Mouse (Mus musculus): Measurements from ENCODE around the gene Tmem56.

The Tmem56 gene

DNA sequence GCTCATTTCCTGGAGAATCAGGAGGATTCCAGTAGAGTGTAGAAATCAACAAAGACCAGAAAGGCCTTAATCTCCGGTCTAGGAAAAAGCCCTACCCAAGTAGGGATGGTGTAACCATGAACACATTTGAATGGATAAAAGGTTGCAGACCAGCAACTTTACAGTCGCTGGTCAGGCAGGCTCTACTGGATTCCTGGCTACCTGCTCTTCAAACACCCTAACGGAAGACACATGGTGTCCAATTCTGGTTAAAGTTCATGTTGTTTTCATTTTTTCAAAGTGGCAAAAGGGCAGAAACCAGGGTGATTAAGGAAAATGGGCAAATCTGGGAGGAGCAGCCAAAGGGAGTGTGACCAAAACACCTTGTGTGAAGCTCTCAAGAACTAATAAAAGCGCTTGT is 5.9 kb downstream of the Tmem56 start:
- no peak for DNase-seq

- no peak for DNase-seq
These were observed 8.9 kb downstream of the Tmem56 start for GRCm38 (mm10) chr3:121274010-121274409.

DNA sequence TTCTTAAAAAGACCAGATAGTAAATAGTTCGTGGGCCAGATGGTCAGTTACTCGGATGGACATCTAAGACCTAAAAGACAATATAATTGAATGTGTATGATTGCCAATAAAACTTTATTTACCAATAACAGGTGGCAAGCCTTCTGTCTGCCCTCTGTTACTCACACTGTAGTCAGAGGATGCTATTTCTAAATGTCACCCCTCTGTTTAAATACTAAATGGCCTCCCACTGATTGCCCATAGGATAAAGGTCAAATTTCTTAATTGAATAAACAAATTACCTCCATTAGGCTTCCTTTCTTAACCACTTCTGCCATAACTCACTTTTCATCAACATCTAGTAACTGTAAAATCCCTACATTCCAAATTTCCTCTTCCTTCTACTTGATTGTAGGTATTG is 10.3 kb downstream of the Tmem56 start:
- DNase-seq = no peak

GRCm38 (mm10) chr3:121267283-121267682 is 15.6 kb downstream of the Tmem56 start:
- DNase-seq = no peak

GRCm38 (mm10) chr3:121264242-121264641 is 18.7 kb downstream of the Tmem56 start:
- no peak for DNase-seq

- DNase-seq = peak; percentile 45
These were observed 19.7 kb downstream of the Tmem56 start for GRCm38 (mm10) chr3:121263205-121263548.

GRCm38 (mm10) chr3:121262521-121263204 is 20.2 kb downstream of the Tmem56 start:
- peak; percentile 50 for DNase-seq

GRCm38 (mm10) chr3:121261939-121262520 is 20.9 kb downstream of the Tmem56 start:
- DNase-seq = no peak

DNA sequence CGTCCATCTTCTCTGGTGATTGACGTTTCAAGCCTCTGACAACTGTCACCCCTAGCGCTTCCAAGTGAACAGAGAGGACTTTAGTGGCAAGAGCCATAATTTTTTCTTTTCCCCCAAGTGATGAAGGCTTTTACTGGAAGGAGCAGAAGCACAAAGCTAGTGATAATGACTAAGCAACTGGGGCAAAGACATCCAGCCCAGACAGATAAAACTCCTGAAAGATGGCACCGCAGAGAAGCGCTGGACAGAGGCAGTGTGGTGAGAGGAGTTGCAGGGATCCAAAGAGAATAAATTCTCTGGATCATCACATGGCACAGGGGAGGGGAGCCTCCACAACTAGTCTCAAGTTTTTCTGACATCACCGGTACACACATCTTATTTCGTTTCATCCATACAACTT is 21.6 kb downstream of the Tmem56 start:
- no peak for DNase-seq

GRCm38 (mm10) chr3:121260831-121261230 is 22.1 kb downstream of the Tmem56 start:
- DNase-seq = no peak

DNA sequence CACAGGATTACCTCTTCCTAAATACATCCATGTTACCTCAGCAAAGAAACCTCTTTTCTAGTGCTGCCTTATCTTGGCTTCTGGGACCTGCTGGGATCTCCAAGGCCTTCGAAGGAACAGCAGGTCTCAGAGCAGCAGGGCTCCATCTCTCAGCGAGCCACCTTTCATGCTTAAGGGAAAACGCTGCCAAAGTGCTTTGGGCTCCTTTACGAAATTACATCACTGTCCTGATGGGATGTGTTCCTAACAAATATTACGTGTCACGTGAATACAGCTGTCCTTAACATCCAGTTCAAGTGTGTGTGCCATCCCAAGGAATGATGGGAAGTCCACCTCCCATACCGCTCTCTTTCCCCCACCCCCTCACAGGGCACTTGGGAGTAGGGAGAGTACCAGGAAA is 22.9 kb downstream of the Tmem56 start:
- DNase-seq = no peak

- peak; percentile 19 for DNase-seq
These were observed 24.1 kb downstream of the Tmem56 start for GRCm38 (mm10) chr3:121258521-121259478.

DNA sequence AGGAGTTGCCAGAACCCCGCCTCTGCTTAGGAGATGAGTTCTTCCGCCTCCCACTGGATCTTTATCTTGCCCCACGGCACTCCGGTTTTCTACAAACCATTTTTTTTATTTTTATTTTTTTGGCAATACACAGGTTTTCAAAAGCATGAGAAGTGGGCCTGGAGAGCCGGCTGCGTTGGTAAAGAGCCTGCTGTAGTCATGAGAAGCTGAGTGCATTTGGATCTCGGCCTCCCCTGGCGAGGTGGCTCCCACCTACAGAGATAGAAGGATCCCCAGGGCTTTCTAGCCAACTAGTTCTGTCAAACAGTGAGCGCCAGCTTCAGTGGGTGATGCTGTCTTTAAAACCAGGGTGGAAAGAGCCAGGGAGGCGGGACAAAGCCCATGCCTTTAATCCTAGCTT is 25.5 kb downstream of the Tmem56 start:
- no peak for DNase-seq

- DNase-seq = no peak
These were observed 26.8 kb downstream of the Tmem56 start for GRCm38 (mm10) chr3:121256131-121256530.

DNA sequence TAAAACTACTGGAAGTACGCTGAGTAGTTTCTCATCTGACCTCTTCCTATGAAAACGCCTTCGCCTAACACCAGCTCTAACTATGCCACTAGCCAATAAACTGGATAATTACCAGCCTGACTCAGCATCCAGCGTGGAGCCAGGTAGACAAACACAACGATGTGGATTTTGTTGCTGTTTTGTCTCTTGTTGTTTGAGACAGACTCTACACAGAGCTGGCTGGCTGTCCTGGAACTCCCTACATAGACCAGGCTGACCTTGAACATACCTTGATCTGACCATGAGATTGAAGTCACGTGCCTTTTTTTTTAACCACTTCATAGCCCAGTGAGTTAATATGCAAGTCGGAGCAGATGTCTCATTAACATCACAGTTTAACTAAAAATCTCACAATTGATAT is 27.4 kb downstream of the Tmem56 start:
- no peak for DNase-seq

DNA sequence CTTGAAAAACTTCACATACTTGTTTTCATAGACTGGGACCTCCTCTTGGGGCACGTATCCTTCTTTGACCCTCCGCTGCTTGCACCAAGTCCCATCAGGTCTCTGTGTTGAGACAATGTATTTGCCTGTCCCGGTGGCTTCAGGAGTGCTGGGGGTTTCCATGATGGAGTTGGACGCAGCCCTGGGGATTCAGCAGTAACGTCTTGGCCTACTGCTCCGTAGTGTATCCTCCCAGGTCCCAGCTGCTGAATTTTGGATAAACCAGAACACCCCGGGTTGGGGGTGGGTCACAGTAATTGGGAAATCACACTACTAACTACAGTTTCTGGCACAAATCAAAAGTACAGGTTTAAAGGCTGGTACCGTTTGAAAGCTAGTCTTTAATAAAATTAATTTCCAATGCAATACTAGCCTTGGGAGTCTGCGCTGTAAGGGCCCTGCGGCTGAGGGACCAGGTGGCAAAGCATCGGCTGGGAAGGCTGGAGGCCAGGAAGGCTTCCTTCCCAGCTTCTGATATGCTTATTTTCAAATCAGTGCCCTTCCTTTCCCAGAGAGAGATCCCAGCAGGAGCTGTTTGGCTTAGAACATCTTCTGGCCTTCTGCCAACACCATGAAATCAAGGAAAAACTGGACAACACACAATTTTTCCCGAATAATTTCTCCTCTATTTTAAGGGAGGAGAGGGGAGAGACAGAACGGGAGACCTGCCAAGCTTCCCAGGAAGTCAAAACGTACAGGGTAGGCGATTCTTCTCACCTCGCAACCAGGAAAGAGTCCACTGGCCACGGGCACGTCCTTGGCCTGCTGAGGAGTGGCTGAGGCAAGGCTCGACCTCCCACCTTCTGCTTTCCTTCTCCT is 32.1 kb downstream of the Tmem56 start:
- no peak for DNase-seq

DNA sequence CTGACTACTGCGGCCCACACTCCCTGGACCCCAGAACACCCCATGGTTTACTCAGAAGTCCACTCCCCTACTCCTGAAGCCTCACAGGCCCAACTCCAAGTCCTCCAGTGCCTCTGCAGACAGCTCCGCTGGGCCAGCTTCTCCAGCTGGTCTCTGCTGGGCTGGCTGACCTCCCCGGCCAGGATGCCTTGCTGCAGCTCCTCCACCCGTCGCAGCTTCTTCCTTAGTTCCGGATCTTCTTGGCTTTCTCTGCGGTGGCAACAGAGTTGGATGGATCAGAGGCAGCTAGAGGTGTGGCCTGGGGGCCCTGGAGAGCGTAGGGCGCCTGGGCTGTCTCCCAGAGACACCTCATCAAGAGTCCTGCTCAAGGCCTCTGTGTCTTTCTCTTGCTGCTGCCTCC is 32.9 kb downstream of the Tmem56 start:
- no peak for DNase-seq

GRCm38 (mm10) chr3:121242941-121243340 is 40.0 kb downstream of the Tmem56 start:
- peak; percentile 41 for DNase-seq

DNA sequence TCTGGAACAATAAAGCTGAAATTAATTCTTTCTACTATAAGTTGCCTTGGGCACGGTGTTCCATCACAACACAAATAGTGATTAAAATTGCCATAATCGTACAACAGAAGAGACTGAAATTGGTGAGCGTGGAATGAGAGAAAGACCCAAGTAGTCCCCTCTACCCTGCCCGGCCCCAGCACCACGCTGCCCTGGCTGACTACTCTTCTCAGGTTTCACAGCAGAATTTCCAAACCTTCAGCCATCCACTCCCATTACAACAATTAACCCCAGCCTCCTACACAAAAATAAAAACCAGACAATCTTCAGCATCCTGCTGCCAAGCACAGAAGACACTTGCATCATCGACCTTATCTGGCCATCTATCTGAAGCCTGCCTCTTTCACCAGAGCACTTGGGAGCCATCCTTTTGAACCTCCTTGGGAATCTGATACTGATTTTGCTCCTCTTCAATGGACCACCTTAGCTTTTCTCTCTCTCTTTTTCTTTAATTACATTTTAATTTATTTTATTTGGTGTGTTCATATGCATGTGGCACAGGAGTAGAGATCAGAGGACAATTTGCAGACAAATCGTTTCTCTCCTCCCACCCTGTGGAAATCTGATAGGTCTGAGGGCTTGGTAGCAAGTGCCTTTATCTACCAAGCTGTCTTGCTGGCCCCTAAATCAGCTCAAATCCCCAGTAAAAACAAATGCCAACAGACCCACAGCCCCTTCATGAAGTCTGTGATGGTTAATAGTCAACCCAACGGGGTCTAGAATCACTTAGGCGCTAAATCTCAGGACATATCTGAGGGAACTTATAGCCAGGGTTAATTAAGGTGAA is 40.6 kb downstream of the Tmem56 start:
- DNase-seq = no peak

- DNase-seq = no peak
These were observed 42.4 kb downstream of the Tmem56 start for GRCm38 (mm10) chr3:121240362-121241040.

- DNase-seq = no peak
These were observed 43.8 kb downstream of the Tmem56 start for GRCm38 (mm10) chr3:121239096-121239495.
